Mouse (Mus musculus) brain, embryonic 18.5 days (tissue): Measurements from ENCODE around the gene Timp2.
"Not testable (repeated sequence)": the region's sequence is repeated elsewhere in the genome, so short reads cannot be mapped to it uniquely, and the experiment has no call there.

Experiments used
- DNase-seq: peaks from one replicate; pipeline ENCODE4 v3.0.0-alpha.2; 2012; ENCODE audit warnings: low read depth, low spot score

The Timp2 gene

GRCm38 (mm10) chr11:118333431-118333830 is 22.1 kb downstream of the Timp2 start:
- no peak for DNase-seq

- no peak for DNase-seq
Observed at GRCm38 (mm10) chr11:118332376-118332775, 23.2 kb downstream of the Timp2 start.

- DNase-seq: no peak
Observed at GRCm38 (mm10) chr11:118330777-118331176, 24.8 kb downstream of the Timp2 start.

GRCm38 (mm10) chr11:118330361-118330760 is 25.2 kb downstream of the Timp2 start:
- DNase-seq: no peak

GRCm38 (mm10) chr11:118328947-118329346 is 26.6 kb downstream of the Timp2 start:
- no peak for DNase-seq

GRCm38 (mm10) chr11:118328511-118328910 is 27.0 kb downstream of the Timp2 start:
- DNase-seq: no peak

GRCm38 (mm10) chr11:118326991-118327971 is 28.3 kb downstream of the Timp2 start:
- DNase-seq: peak; percentile 74

GRCm38 (mm10) chr11:118326491-118326890 is 29.0 kb downstream of the Timp2 start:
- no peak for DNase-seq

- no peak for DNase-seq
Observed at GRCm38 (mm10) chr11:118324541-118324940, 31.0 kb downstream of the Timp2 start.

- DNase-seq: no peak
Observed at GRCm38 (mm10) chr11:118323974-118324373, 31.6 kb downstream of the Timp2 start.

GRCm38 (mm10) chr11:118322647-118323046 is 32.9 kb downstream of the Timp2 start:
- DNase-seq: no peak

- no peak for DNase-seq
Observed at GRCm38 (mm10) chr11:118321971-118322370, 33.6 kb downstream of the Timp2 start.

GRCm38 (mm10) chr11:118321500-118321899 is 34.0 kb downstream of the Timp2 start:
- DNase-seq: no peak

GRCm38 (mm10) chr11:118318678-118319077 is 36.9 kb downstream of the Timp2 start:
- no peak for DNase-seq

- no peak for DNase-seq
Observed at GRCm38 (mm10) chr11:118317129-118317528, 38.4 kb downstream of the Timp2 start.

- no peak for DNase-seq
Observed at GRCm38 (mm10) chr11:118316231-118316806, 39.2 kb downstream of the Timp2 start.

GRCm38 (mm10) chr11:118312132-118312723 is 43.3 kb downstream of the Timp2 start:
- DNase-seq: no peak

- DNase-seq: not testable (repeated sequence)
Observed at GRCm38 (mm10) chr11:118307962-118308361, 47.6 kb downstream of the Timp2 start.

GRCm38 (mm10) chr11:118303959-118304358 is 51.6 kb downstream of the Timp2 start:
- DNase-seq: not testable (repeated sequence)

- DNase-seq: no peak
Observed at GRCm38 (mm10) chr11:118298810-118299209, 56.7 kb downstream of the Timp2 start.

- no peak for DNase-seq
Observed at GRCm38 (mm10) chr11:118297967-118298366, 57.6 kb downstream of the Timp2 start.

GRCm38 (mm10) chr11:118295026-118295425 is 60.5 kb downstream of the Timp2 start:
- no peak for DNase-seq
